Mouse (Mus musculus): ENCODE results near the gene Slc38a3.

DNA sequence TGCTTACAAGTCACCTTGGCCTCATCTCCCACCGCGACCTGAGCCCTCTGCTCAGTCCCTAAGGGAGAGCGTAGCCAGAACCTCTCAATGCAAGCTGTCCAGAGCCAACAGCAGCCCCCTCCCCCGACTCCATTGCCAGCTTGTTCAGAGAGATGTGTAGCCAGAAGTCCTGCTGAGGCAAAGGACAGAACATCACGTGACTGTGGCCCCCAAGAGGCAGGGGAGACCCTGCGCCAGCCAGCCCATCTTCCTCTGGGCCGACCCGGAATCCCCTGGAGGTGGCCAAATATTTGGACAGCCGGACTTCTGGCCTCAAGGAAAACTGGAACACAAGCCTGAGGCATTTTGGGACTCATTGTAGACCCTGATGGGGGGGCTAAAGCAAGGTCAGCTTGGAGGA lies 5.8 kb downstream of the Slc38a3 start:
- no peak for TF ChIP-seq CTCF (conservative IDR thresholded peaks at IDR 0.05; ENCODE audit: insufficient read depth, insufficient read length, low read depth, low read length)
- TF ChIP-seq POLR2A (IDR thresholded peaks at IDR 0.05; ENCODE audit: low read depth, low read length), result no peak

Data from kidney, adult 2 months (tissue).